Mouse (Mus musculus): Measurements from ENCODE around the gene Catsper1.

DNA sequence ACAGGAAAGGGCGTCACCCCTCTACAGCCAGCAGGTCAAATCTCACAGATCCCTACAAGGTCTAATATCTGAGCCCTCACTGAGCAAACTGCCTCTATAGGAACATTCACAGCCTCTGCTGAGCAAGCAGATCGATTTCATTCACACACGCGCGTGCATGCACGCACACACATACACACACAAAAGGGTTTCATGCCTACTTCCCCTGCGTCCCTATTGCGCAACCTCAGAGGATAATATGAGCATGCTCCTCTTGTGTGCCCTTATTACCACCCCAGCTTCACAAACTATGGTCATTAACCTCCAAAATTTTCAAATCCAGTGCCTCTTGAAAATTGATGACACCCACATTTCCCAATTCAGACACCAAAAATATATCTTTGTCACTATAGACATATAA is 22.4 kb upstream of the Catsper1 start:
- no peak for TF ChIP-seq POLR2A (IDR thresholded peaks at IDR 0.05; ENCODE audit: borderline replicate concordance, extremely low read depth, insufficient read depth, insufficient read length, poor library complexity, severe bottlenecking)
- no peak for TF ChIP-seq CTCF (IDR thresholded peaks at IDR 0.05; ENCODE audit: borderline replicate concordance, extremely low read depth, insufficient read depth, insufficient read length)

All from brain, embryonic 14.5 days (tissue).